Mouse (Mus musculus) embryonic stem cell, embryonic (primary cell): ENCODE results near the gene Ddx28.

ENCODE experiments used
- CTCF ChIA-PET, 4 experiments: fragments of 300-600 bp in 2 of 4; fragments of 350-600 bp in 2 of 4; sonication (Branson Sonifier 250); formaldehyde crosslinking; loops; one replicate each; lab custom pipeline; 2022; ENCODE audit warnings: inconsistent platforms in 2 of 4; lab: Charles Lee
- POLR2A ChIA-PET, 4 experiments: fragments of 300-600 bp in 2 of 4; fragments of 350-600 bp in 2 of 4; sonication (Branson Sonifier 250); formaldehyde crosslinking; loops; one replicate each; lab custom pipeline; 2022; ENCODE audit warnings: antibody characterized with exemption in 4 of 4, inconsistent platforms in 1 of 4; lab: Charles Lee

Gene Ddx28

GRCm38 (mm10) chr8:106040218-106040617 is 28.5 kb upstream of the Ddx28 start:
- ChIA-PET CTCF (interaction anchor here in 1 of 4 experiments (1.2 kb wide), 1 partner anchor 9 kb away, joined by 3 read pairs; no protein-coding TSS in a partner anchor), POLR2A (interaction anchor here in 2 of 4 experiments (0.9 to 2.2 kb wide), 4 partner anchors 14 to 19 kb away, joined by 3 to 5 read pairs (median 4); partner anchors contain the start of gene Nfatc3 (in 1 of the 2))

- ChIA-PET POLR2A (interaction anchor here in 2 of 4 experiments (0.5 to 2.2 kb wide), 8 partner anchors 10 to 71 kb away, joined by 3 to 6 read pairs (median 4); partner anchors contain the start of gene Nfatc3 (in 2 of the 2)), CTCF (interaction anchor here in 2 of 4 experiments (0.6 to 1.2 kb wide), 3 partner anchors 9 to 49 kb away, joined by 3 to 10 read pairs (median 3); partner anchors contain the start of gene Dus2 (in 1 of the 2))
Observed at GRCm38 (mm10) chr8:106039605-106040004, 27.9 kb upstream of the Ddx28 start.

- POLR2A ChIA-PET = interaction anchor here in 2 of 4 experiments (1.1 to 2.2 kb wide), 5 partner anchors 9 to 32 kb away, joined by 3 to 6 read pairs (median 5); partner anchors contain the start of gene Nfatc3 (in 1 of the 2)
- CTCF ChIA-PET = interaction anchor here in 2 of 4 experiments (0.5 to 0.6 kb wide), 2 partner anchors 16 to 162 kb away, joined by 10 read pairs; no protein-coding TSS in a partner anchor
Observed at GRCm38 (mm10) chr8:106038721-106039120, 27.0 kb upstream of the Ddx28 start.

GRCm38 (mm10) chr8:106022483-106022882 is 10.8 kb upstream of the Ddx28 start:
- ChIA-PET POLR2A (interaction anchor here in 3 of 4 experiments (0.5 to 2.0 kb wide), 5 partner anchors 10 to 41 kb away, joined by 3 to 5 read pairs (median 3); partner anchors contain the start of gene Ddx28 (in 1 of the 3)), CTCF (interaction anchor here (0.5 to 3.4 kb wide), 16 partner anchors 9 to 581 kb away, joined by 3 to 15 read pairs (median 4); partner anchors contain the start of gene Dus2 (in 1 of the 4))

GRCm38 (mm10) chr8:106018039-106018438 is 6.4 kb upstream of the Ddx28 start:
- POLR2A ChIA-PET = interaction anchor here in 2 of 4 experiments (0.9 to 1.2 kb wide), 5 partner anchors 11 to 68 kb away, joined by 3 to 4 read pairs (median 3); no protein-coding TSS in a partner anchor
- CTCF ChIA-PET = no interaction called here

GRCm38 (mm10) chr8:106017130-106017529 is 5.4 kb upstream of the Ddx28 start:
- ChIA-PET POLR2A (interaction anchor here in 2 of 4 experiments (0.6 to 1.2 kb wide), 8 partner anchors 12 to 158 kb away, joined by 3 to 4 read pairs (median 3); no protein-coding TSS in a partner anchor), CTCF (interaction anchor here in 1 of 4 experiments (0.7 kb wide), 2 partner anchors 485 to 558 kb away, joined by 3 read pairs; no protein-coding TSS in a partner anchor)

GRCm38 (mm10) chr8:106016284-106016683 is 4.6 kb upstream of the Ddx28 start:
- CTCF ChIA-PET = interaction anchor here in 1 of 4 experiments (0.6 kb wide), 1 partner anchor 13 kb away, joined by 3 read pairs; no protein-coding TSS in a partner anchor
- POLR2A ChIA-PET = interaction anchor here in 1 of 4 experiments (1.3 kb wide), 1 partner anchor 9 kb away, joined by 3 read pairs; no protein-coding TSS in a partner anchor

- POLR2A ChIA-PET = interaction anchor here in 3 of 4 experiments (0.6 to 1.6 kb wide), 10 partner anchors 10 to 591 kb away, joined by 3 to 22 read pairs (median 4); partner anchors contain the start of genes Pskh1 (in 1 of the 3), Thap11 (in 1 of the 3) and Tppp3 (in 1 of the 3)
Observed at GRCm38 (mm10) chr8:106012203-106012602, 521 bp upstream of the Ddx28 start.

GRCm38 (mm10) chr8:106010748-106011642 is 687 bp downstream of the Ddx28 start:
- ChIA-PET CTCF (interaction anchor here in 2 of 4 experiments (0.6 to 1.0 kb wide), 11 partner anchors 9 to 1020 kb away, joined by 3 to 14 read pairs (median 4); partner anchors contain the start of gene Dus2 (in 1 of the 2)), POLR2A (interaction anchor here (0.6 to 1.3 kb wide), 22 partner anchors 12 to 592 kb away, joined by 3 to 22 read pairs (median 4); partner anchors contain the start of genes Pskh1 (in 3 of the 4), Nutf2 (in 1 of the 4), Thap11 (in 1 of the 4) and Tppp3 (in 1 of the 4))

More at GRCm38 (mm10) chr8:106012203-106012602, 521 bp upstream of the Ddx28 start:
- CTCF ChIA-PET = interaction anchor here in 1 of 4 experiments (0.7 kb wide), 1 partner anchor 84 kb away, joined by 14 read pairs; no protein-coding TSS in a partner anchor

- ChIA-PET CTCF (interaction anchor here in 3 of 4 experiments (0.6 to 2.1 kb wide), 4 partner anchors 17 to 358 kb away, joined by 3 to 7 read pairs (median 4); partner anchors contain the start of gene Dus2 (in 1 of the 3)), POLR2A (interaction anchor here in 2 of 4 experiments (0.6 to 1.4 kb wide), 6 partner anchors 17 to 262 kb away, joined by 3 to 5 read pairs (median 4); partner anchors contain the start of genes Pskh1 (in 2 of the 2) and Dus2 (in 1 of the 2))
Observed at GRCm38 (mm10) chr8:106007891-106008290, 3.8 kb downstream of the Ddx28 start.

- POLR2A ChIA-PET = interaction anchor here in 2 of 4 experiments (0.6 to 1.3 kb wide), 7 partner anchors 12 to 262 kb away, joined by 3 to 6 read pairs (median 3); partner anchors contain the start of gene Pskh1 (in 1 of the 2)
Observed at GRCm38 (mm10) chr8:106007135-106007534, 4.5 kb downstream of the Ddx28 start.

GRCm38 (mm10) chr8:106006413-106006812 is 5.3 kb downstream of the Ddx28 start:
- ChIA-PET CTCF (interaction anchor here in 2 of 4 experiments (0.8 to 2.1 kb wide), 5 partner anchors 11 to 210 kb away, joined by 3 to 7 read pairs (median 3); partner anchors contain the start of gene Dus2 (in 1 of the 2)), POLR2A (interaction anchor here in 2 of 4 experiments (0.6 to 1.3 kb wide), 5 partner anchors 11 to 48 kb away, joined by 3 to 6 read pairs (median 3); no protein-coding TSS in a partner anchor)

More at GRCm38 (mm10) chr8:106007135-106007534, 4.5 kb downstream of the Ddx28 start:
- CTCF ChIA-PET = interaction anchor here in 3 of 4 experiments (0.6 to 2.1 kb wide), 8 partner anchors 11 to 346 kb away, joined by 3 to 7 read pairs (median 4); partner anchors contain the start of gene Dus2 (in 1 of the 3)

- ChIA-PET POLR2A (interaction anchor here in 1 of 4 experiments (1.1 to 1.7 kb wide), 3 partner anchors 11 to 69 kb away, joined by 3 to 4 read pairs (median 4); no protein-coding TSS in a partner anchor), CTCF (interaction anchor here in 1 of 4 experiments (1.0 kb wide), 1 partner anchor 11 kb away, joined by 3 read pairs; no protein-coding TSS in a partner anchor)
Observed at GRCm38 (mm10) chr8:106005875-106006274, 5.8 kb downstream of the Ddx28 start, which contains the start of gene Dpep2nb. Gene Dpep2nb (minus strand): TSS chr8:106005975.

- ChIA-PET POLR2A (interaction anchor here in 1 of 4 experiments (1.1 to 1.7 kb wide), 3 partner anchors 9 to 68 kb away, joined by 3 to 4 read pairs (median 4); no protein-coding TSS in a partner anchor), CTCF (interaction anchor here in 1 of 4 experiments (1.0 kb wide), 1 partner anchor 10 kb away, joined by 3 read pairs; no protein-coding TSS in a partner anchor)
Observed at GRCm38 (mm10) chr8:106004538-106005207, 7.0 kb downstream of the Ddx28 start.

- ChIA-PET CTCF (interaction anchor here in 1 of 4 experiments (0.6 to 1.3 kb wide), 3 partner anchors 9 to 136 kb away, joined by 3 to 10 read pairs (median 3); no protein-coding TSS in a partner anchor), POLR2A (interaction anchor here in 1 of 4 experiments (0.5 to 0.9 kb wide), 3 partner anchors 11 to 179 kb away, joined by 3 to 5 read pairs (median 3); no protein-coding TSS in a partner anchor)
Observed at GRCm38 (mm10) chr8:106001908-106002307, 9.8 kb downstream of the Ddx28 start.

- CTCF ChIA-PET = interaction anchor here in 1 of 4 experiments (0.5 kb wide), 1 partner anchor 401 kb away, joined by 3 read pairs; no protein-coding TSS in a partner anchor
- POLR2A ChIA-PET = no interaction called here
Observed at GRCm38 (mm10) chr8:105998971-105999370, 12.7 kb downstream of the Ddx28 start.
